Mouse (Mus musculus) brain, adult 10 weeks (tissue): ENCODE measurements around the gene Mettl7a1. TPM values are rescaled to one million over a fixed set of nuclear protein-coding genes. Genes with fewer than 3 reads are reported as not detected.

Experiments used
- polyA plus RNA-seq: library from polyadenylated mRNA; stranded (reverse); fragments of 350-450 nt; fragmentation: Illumina TruSeq; extraction: RNeasy Lipid Tissue Mini Kit (QIAGEN cat#74804); gene quantifications from one replicate; pipeline ENCODE4 v1.2.3, GENCODE M21; 2015; ENCODE audit warnings: low read depth, low replicate concordance

The Mettl7a1 gene
- polyA plus RNA-seq, result 55.3 TPM

GRCm38 (mm10) chr15:100304019-100304991 is at the start of gene Mettl7a1:
TSS of gene Mettl7a1 (plus strand) at chr15:100304140.

GRCm38 (mm10) chr15:100280626-100281025 is 23.3 kb upstream of the Mettl7a1 start, which contains the start of gene Tmprss12:
TSS of gene Tmprss12 (plus strand) at chr15:100280837.

GRCm38 (mm10) chr15:100334629-100335028 is 30.7 kb downstream of the Mettl7a1 start, which contains the start of gene Mettl7a3:
TSS of gene Mettl7a3 (plus strand) at chr15:100334929.

DNA sequence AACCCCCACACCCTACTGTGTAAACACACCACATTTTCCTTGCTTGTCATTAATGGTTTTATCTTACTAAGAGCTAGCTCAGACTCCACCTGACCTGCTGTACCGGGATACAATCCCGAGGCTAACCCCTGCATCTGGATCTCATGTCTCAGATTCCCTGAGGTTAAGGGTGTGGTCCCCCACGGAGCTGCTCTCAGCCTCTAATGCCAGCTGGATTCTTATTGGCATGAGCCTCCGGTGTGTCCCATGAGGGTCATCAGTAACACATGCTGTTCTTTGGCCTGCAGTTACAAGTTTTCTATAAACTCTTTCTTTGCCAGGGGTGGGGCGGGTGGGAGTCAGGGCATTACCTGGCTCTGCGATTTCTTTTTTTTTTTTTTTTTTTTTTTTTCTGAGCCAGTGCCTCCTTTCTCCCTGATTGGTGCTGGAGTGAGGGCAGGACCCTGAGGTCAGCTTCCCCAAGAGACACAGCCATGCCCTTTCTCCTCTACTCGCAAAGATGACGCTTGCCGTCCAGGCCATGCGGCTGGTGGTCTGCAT is 48.8 kb downstream of the Mettl7a1 start, which contains the start of the genes Methig1 and Mettl7a2:
TSS of gene Methig1 (plus strand) at position 439 of the 540 bp plus-strand sequence.
TSS of gene Mettl7a2 (plus strand) at position 490 of the 540 bp plus-strand sequence.

GRCm38 (mm10) chr15:100364242-100364641 is 60.3 kb downstream of the Mettl7a1 start, which contains the start of gene Higd1c:
TSS of gene Higd1c (plus strand) at chr15:100364542.

Other genes with a start within 250 kb of the Mettl7a1 start
- 14.3 TPM for gene Atf1, start 76.3 kb upstream of the Mettl7a1 start, polyA plus RNA-seq
- not detected for gene Tmprss12, start 23.3 kb upstream of the Mettl7a1 start, polyA plus RNA-seq
- gene Mettl7a3, start 30.8 kb downstream of the Mettl7a1 start, polyA plus RNA-seq, result 0.46 TPM
- not detected for gene Methig1, start 49.0 kb downstream of the Mettl7a1 start, polyA plus RNA-seq
- not detected for gene Mettl7a2, start 49.1 kb downstream of the Mettl7a1 start, polyA plus RNA-seq
- gene Higd1c, start 60.4 kb downstream of the Mettl7a1 start, polyA plus RNA-seq, result not detected
- gene Gm5475, start 118.0 kb downstream of the Mettl7a1 start, polyA plus RNA-seq, result not detected
- 33.9 TPM for gene Slc11a2, start 120.9 kb downstream of the Mettl7a1 start, polyA plus RNA-seq
- gene Letmd1, start 164.9 kb downstream of the Mettl7a1 start, polyA plus RNA-seq, result 55.5 TPM
- gene Csrnp2, start 191.3 kb downstream of the Mettl7a1 start, polyA plus RNA-seq, result 13.2 TPM
- gene Tfcp2, start 247.9 kb downstream of the Mettl7a1 start, polyA plus RNA-seq, result 16.7 TPM